Mouse (Mus musculus): ENCODE results near the gene Cyp2c67. TPM values are rescaled to one million over a fixed set of nuclear protein-coding genes. Genes with fewer than 3 reads are reported as not detected.
"Not testable (repeated sequence)": the region's sequence is repeated elsewhere in the genome, so short reads cannot be mapped to it uniquely, and the experiment has no call there.

The Cyp2c67 gene
- not detected for total RNA-seq (2021)
- long read RNA-seq, experiment 1 = 0 reads
- long read RNA-seq, experiment 2 = 0 reads

DNA sequence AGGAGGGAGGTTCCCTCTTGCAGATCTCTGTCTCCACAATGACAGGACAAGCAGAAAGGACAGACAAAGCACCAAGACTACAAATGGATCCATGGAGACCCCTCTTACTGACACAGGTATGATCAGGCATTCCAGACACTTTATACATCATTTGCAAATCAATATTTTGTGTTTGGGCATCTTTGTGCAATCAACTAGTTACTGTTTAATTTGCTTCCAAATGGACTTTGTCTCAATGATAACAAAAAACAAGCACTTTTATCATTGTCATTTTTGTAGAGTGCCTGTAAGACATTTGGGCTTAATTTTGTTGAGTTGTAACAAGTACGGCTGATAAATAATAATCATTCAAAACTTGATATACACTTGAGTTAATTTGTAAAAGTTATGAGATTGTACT, at the start of gene Cyp2c67:
Gene Cyp2c67 (minus strand): TSS at position 114 of the 400 bp plus-strand sequence.
- no peak for DNase-seq (ENCODE audit: low spot score in 2 of 2)

DNA sequence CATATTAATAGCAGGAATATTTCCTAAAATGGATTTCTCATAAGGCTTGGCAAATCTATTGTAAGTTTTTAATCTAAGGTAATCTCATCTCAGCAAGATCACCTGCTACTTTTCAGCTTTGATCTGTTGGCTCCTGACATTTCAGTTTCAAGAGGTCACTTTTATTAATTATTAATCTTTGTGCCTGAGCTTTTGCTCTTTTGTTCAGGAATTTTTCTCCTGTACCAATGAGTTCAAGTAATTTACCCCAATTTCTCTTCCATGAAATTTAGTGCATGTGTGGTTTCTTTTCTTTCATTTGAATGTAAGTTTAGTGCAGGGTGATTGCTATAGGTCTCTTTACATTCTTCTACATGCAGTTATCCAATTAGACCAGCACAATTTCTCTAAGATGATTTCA, 16.8 kb upstream of the Cyp2c67 start:
- not testable (repeated sequence) for DNase-seq (ENCODE audit: low spot score in 2 of 2)

DNA sequence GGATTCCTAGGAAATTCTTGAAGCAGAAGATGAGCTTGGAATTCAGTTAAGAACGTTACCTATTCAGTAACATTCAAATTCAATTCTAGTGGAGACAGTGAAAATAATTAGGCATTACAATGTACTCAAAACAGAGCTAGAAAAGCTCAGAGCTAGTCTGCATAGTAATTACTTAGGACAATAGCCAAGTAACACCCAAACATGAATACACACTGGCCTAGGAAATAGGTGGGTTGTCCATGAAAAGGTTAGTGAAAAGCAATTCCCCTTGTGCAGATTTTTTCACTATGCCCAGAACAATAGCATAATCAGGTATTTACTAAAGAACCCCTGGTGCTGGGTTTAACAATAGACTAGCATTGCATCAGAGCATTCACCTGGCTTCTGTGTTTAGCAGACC, 3.5 kb upstream of the Cyp2c67 start:
- no peak for DNase-seq (ENCODE audit: low spot score in 2 of 2)

DNA sequence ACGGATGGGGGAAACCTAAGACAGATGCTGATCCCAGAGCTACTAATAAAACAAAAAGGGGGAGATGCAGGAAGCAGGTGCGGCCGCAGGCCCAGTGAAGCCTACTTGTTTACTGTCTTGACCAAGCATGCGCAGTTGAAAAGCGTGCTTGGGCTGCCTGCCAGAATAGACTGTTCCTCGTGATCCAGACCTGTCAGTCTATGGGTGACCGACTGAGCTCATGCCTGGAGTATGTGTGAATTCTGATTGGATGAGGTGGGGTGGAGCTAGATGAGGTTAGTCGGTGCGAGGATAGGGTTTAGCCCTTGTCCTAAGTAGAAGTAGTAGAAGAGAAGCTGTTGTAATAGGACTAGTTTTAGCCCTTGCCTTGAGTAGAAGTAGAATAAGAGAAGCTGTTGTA, 1.3 kb downstream of the Cyp2c67 start:
- DNase-seq (ENCODE audit: low spot score in 2 of 2) = no peak

DNA sequence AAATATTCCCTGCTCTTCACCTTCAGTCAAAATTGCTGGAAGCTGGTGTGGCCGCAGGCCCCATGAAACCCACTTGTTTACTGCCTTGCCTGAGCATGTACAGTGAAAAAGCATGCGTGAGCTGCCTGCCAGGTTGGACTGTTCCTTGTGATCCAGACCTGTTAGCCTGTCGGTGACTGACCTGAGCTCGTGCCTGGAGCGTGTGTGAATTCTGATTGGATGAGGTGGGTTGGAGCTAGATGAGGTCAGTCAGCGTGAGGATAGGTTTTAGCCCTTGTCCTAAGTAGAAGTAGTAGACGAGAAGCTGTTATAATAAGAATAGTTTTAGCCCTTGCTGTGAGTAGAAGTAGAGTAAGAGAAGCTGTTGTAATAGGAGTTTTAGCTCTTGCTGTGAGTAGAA, 4.3 kb downstream of the Cyp2c67 start:
- DNase-seq (ENCODE audit: low spot score in 2 of 2) = not testable (repeated sequence)

Other genes with a start within 250 kb of the Cyp2c67 start
- not detected for gene Cyp2c38, start 186.0 kb downstream of the Cyp2c67 start, total RNA-seq (2021)
- gene Cyp2c39, start 138.2 kb downstream of the Cyp2c67 start, total RNA-seq (2021) = not detected
- under 1 TPM; 0.15 to 0.34 TPM for gene Cyp2c68, start 92.0 kb upstream of the Cyp2c67 start, total RNA-seq (2021)
- not detected for gene Cyp2c40, start 163.8 kb upstream of the Cyp2c67 start, total RNA-seq (2021)
- gene Cyp2c69, start 237.7 kb upstream of the Cyp2c67 start, total RNA-seq (2021) = under 1 TPM in 1 of 2 experiments, not detected in 1; 0.31 TPM